Mouse (Mus musculus) stomach, postnatal 0 days (tissue): ENCODE results near the gene Zfp809.

ENCODE experiments used
- CTCF ChIP-seq: IDR thresholded peaks from 2 replicates; pipeline ENCODE4 v1.5.1; 2016; ENCODE audit warnings: antibody characterized with exemption, low read depth, mild to moderate bottlenecking, moderate library complexity
- EP300 ChIP-seq: optimal IDR thresholded peaks from 2 replicates; pipeline ENCODE3; 2016; ENCODE audit warnings: antibody characterized with exemption

DNA sequence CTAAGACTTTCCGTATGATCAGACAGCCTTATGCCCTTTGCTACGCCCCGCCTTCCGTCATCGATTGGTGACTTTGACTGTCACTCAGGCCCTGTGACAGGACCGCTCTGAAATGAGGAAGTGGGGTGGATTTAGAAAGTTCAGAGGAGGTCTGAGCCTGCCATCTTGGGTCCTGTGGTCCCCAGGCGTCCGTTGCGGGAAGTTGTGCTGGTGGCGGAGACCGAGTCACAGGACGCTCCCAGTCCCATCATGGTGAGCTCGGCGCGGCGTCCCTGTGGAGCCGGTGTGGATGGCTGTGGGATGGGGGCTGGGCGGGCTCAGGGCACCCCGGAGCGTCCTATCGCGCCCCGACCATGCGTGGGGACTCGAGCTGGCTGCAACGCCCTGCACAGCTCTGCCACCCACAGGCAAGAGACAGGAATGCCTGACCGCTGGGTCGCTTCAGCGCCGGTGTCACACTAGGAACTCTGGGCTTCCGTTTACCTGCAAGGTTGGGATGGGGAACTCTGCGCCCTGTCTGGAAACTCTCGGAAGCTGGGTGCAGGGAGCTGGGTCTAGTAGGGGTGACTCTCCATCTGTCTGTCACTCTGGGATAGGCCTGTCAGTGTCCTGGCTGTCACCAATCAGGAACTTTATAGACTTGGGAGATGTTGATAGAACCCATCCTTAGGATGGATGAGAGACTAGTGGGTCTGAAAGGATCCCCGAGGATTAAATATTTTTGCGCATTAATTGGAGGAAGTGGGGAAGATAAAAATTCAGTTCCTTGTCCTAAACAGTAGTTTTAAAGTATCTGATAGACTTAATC is at the start of gene Zfp809:
- TF ChIP-seq EP300 (no peak), CTCF (peak; percentile 86)
